Mouse (Mus musculus): Measurements from ENCODE around the gene Erich6b. TPM values are rescaled to one million over a fixed set of nuclear protein-coding genes. Genes with fewer than 3 reads are reported as not detected.

Erich6b gene
- polyA plus RNA-seq, 1 experiment from 2014 or later = not detected

DNA sequence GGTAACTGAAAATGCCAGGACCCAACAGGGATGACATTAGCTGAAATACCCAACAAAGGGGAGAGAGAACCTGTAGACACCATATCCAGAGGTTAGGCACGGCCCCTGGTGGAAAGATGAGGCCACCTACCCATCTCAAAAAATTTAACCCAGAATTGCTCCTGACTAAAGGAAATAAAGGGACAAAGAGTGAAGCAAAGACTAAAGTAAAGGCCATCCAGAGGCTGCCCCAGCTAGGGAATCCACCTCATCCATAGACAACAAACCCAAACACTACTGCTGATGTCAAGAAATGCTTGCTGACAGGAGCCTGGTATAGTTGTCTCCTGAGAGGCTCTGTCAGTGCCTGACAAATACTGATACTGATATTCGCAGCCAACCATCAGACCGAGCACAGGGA is 69.7 kb downstream of the Erich6b start:
- H3K36me3 ChIP-seq = peaks cover 49% of the 10 kb centered on the region
- no peak overlapping the region for H3K9ac ChIP-seq
- no peak overlapping the region for H3K4me3 ChIP-seq
- no peak overlapping the region for H3K4me2 ChIP-seq (replicated peaks)
- no peak for ATAC-seq (ENCODE audit: low FRiP score, low read depth)
- H3K9me3 ChIP-seq = no peaks in the 10 kb centered on the region
- 0 out of 2 replicates have a peak, but pooled peaks cover 4% of the 10 kb centered on the region for H3K4me1 ChIP-seq
- no peak overlapping the region for H3K27ac ChIP-seq
- no peaks in the 10 kb centered on the region for H3K27me3 ChIP-seq (replicated peaks)
- WGBS = 96% methylated on average over 3 of the region's 3 CpGs

DNA sequence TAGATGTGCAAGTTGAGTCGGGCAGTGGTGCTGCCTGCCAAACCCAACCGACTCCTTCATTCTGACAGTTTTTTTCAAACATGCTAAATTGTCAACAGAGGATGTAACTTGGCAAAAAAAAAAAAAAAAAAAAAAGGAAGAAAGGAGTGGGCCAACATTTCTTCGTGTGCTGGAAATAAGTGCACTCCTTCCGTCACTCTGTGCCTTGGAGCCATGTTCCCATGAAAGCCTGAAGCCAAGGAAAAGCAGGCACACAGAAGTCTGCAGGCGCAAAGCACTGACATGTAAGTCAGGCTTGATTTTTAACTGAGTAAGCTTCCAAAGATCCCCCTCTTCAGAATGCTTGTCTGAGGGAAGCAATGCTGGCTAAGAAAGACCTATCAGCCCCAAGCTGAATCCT is 70.6 kb downstream of the Erich6b start:
- 86% methylated on average over 5 of the region's 5 CpGs for WGBS
- Histone ChIP-seq H3K27ac (no peak overlapping the region), H3K9ac (no peak overlapping the region), H3K4me3 (no peak overlapping the region), H3K4me1 (0 out of 2 replicates have a peak, but pooled peaks cover 4% of the 10 kb centered on the region), H3K4me2 (replicated peaks) (no peak overlapping the region), H3K36me3 (peaks cover 49% of the 10 kb centered on the region), H3K27me3 (replicated peaks) (no peaks in the 10 kb centered on the region), H3K9me3 (no peaks in the 10 kb centered on the region)
- no peak for ATAC-seq (ENCODE audit: low FRiP score, low read depth)

DNA sequence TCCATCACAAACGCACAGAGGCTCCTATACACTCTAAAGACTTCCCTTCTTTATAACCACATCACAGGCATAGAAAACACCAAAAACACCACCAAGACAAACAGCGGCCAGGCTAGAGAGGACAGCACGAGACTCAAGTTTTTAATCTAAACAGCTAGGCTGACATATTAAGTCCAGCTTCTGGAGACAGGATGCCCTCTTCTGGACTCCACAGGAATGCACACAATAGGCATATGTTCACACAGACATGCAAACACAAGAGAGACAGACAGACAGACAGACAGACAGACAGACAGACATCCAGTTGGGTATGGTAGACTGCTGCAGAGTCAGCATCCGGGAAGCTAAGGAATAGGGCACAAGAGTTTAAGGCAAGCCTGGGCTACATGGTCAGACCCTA is 71.6 kb downstream of the Erich6b start:
- Histone ChIP-seq H3K36me3 (peaks cover 57% of the 10 kb centered on the region), H3K9me3 (no peaks in the 10 kb centered on the region), H3K27ac (no peak overlapping the region), H3K4me1 (no peaks in the 10 kb centered on the region), H3K4me3 (no peak overlapping the region), H3K27me3 (replicated peaks) (no peaks in the 10 kb centered on the region), H3K9ac (no peak overlapping the region), H3K4me2 (replicated peaks) (no peak overlapping the region)
- WGBS = 84% methylated on average over 4 of the region's 4 CpGs
- ATAC-seq (ENCODE audit: low FRiP score, low read depth) = no peak

DNA sequence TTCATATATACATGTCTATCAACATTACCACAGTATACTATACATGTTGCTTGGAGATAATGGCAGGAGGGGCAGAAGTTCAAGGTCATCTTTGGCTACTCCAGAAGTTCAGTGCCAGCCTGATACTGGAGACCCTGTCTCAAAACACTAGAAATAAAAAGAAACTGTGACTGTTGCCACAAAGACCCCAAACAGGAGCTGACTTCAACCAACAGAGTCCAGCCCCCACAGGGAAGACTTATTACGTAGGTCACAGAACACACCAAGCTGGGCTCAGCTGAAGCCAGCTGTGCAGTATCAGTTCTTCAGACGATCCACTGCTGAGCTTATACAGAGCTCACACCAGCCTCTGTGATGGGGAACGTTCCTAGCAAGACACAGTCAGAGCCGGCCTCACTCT is 74.4 kb downstream of the Erich6b start:
- WGBS = 95% methylated on average over 4 of the region's 4 CpGs
- Histone ChIP-seq H3K9me3 (no peaks in the 10 kb centered on the region), H3K27me3 (replicated peaks) (no peaks in the 10 kb centered on the region), H3K36me3 (peaks cover 71% of the 10 kb centered on the region), H3K9ac (no peak overlapping the region), H3K4me1 (no peaks in the 10 kb centered on the region), H3K4me2 (replicated peaks) (no peak overlapping the region), H3K27ac (no peak overlapping the region), H3K4me3 (no peak overlapping the region)
- ATAC-seq (ENCODE audit: low FRiP score, low read depth) = no peak

Other genes with a start within 250 kb of the Erich6b start
- 2.8 and 3.7 TPM in 2 replicates for gene Siah3, start 186.3 kb upstream of the Erich6b start, polyA plus RNA-seq (2016; fragmentation: Nextera tagmentation; extraction: Ambion mirVana)
- gene Spert, start 49.1 kb upstream of the Erich6b start, polyA plus RNA-seq (2016; fragmentation: Nextera tagmentation; extraction: Ambion mirVana) = not detected in 2 replicates
- gene Cog3, start 112.3 kb downstream of the Erich6b start, polyA plus RNA-seq (2016; fragmentation: Nextera tagmentation; extraction: Ambion mirVana) = 22.9 and 24.8 TPM in 2 replicates
- gene Slc25a30, start 144.8 kb downstream of the Erich6b start, polyA plus RNA-seq (2016; fragmentation: Nextera tagmentation; extraction: Ambion mirVana) = 7.7 and 8.6 TPM in 2 replicates
- gene Tpt1, start 202.8 kb downstream of the Erich6b start, polyA plus RNA-seq (2016; fragmentation: Nextera tagmentation; extraction: Ambion mirVana) = 931 and 967 TPM in 2 replicates

All from neural tube, embryonic 12.5 days (tissue).